Mouse (Mus musculus): ENCODE results near the gene Gm21304. TPM values are rescaled to one million over a fixed set of nuclear protein-coding genes. Genes with fewer than 3 reads are reported as not detected.
"Not testable (repeated sequence)": the region's sequence is repeated elsewhere in the genome, so short reads cannot be mapped to it uniquely, and the experiment has no call there.

Gene Gm21304
- polyA plus RNA-seq (2015; fragmentation: Nextera tagmentation; extraction: Ambion mirVana): not detected in 2 replicates

DNA sequence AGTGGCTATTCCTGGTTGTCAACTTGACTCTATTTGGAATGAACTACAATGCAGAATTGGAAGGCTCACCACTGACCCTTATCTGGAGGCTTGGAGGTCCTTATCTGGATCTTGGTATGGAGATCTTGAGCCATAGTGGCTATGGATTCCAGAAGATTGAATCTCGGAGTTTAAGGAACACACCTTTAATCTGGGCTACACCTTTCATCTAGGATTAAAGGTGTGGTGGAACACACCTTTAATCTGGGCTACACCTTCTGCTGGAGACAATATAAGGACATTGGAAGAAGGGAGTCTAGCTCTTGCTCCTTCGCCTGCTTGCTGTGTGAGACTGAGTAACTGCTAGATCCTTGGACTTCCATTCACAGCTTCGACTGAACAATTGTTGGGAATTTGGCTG, at the start of gene Gm21304:
TSS of gene Gm21304 (plus strand) at position 301 of the 400 bp plus-strand sequence.
- DNase-seq (ENCODE audit: low spot score): not testable (repeated sequence)

GRCm38 (mm10) chr10:104142687-104143086, 25.6 kb upstream of the Gm21304 start, which contains the start of gene Gm21293:
Gene Gm21293 (plus strand): TSS chr10:104142987.
- not testable (repeated sequence) for DNase-seq (ENCODE audit: low spot score)

GRCm38 (mm10) chr10:104151197-104151596, 17.1 kb upstream of the Gm21304 start, which contains the start of gene Gm6763:
Gene Gm6763 (plus strand): TSS chr10:104151497.
- not testable (repeated sequence) for DNase-seq (ENCODE audit: low spot score)

DNA sequence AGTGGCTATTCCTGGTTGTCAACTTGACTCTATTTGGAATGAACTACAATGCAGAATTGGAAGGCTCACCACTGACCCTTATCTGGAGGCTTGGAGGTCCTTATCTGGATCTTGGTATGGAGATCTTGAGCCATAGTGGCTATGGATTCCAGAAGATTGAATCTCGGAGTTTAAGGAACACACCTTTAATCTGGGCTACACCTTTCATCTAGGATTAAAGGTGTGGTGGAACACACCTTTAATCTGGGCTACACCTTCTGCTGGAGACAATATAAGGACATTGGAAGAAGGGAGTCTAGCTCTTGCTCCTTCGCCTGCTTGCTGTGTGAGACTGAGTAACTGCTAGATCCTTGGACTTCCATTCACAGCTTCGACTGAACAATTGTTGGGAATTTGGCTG, 8.6 kb upstream of the Gm21304 start, which contains the start of gene Gm8764:
TSS of gene Gm8764 (plus strand) at position 301 of the 400 bp plus-strand sequence.
- DNase-seq (ENCODE audit: low spot score): not testable (repeated sequence)

GRCm38 (mm10) chr10:104176724-104177123, 8.4 kb downstream of the Gm21304 start, which contains the start of gene Gm21312:
Gene Gm21312 (plus strand): TSS chr10:104177024.
- DNase-seq (ENCODE audit: low spot score): not testable (repeated sequence)

DNA sequence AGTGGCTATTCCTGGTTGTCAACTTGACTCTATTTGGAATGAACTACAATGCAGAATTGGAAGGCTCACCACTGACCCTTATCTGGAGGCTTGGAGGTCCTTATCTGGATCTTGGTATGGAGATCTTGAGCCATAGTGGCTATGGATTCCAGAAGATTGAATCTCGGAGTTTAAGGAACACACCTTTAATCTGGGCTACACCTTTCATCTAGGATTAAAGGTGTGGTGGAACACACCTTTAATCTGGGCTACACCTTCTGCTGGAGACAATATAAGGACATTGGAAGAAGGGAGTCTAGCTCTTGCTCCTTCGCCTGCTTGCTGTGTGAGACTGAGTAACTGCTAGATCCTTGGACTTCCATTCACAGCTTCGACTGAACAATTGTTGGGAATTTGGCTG, 16.9 kb downstream of the Gm21304 start, which contains the start of gene Gm20765:
TSS of gene Gm20765 (plus strand) at position 301 of the 400 bp plus-strand sequence.
- DNase-seq (ENCODE audit: low spot score): not testable (repeated sequence)

DNA sequence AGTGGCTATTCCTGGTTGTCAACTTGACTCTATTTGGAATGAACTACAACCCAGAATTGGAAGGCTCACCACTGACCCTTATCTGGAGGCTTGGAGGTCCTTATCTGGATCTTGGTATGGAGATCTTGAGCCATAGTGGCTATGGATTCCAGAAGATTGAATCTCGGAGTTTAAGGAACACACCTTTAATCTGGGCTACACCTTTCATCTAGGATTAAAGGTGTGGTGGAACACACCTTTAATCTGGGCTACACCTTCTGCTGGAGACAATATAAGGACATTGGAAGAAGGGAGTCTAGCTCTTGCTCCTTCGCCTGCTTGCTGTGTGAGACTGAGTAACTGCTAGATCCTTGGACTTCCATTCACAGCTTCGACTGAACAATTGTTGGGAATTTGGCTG, 25.4 kb downstream of the Gm21304 start, which contains the start of gene Gm4340:
TSS of gene Gm4340 (plus strand) at position 301 of the 400 bp plus-strand sequence.
- DNase-seq (ENCODE audit: low spot score): not testable (repeated sequence)

DNA sequence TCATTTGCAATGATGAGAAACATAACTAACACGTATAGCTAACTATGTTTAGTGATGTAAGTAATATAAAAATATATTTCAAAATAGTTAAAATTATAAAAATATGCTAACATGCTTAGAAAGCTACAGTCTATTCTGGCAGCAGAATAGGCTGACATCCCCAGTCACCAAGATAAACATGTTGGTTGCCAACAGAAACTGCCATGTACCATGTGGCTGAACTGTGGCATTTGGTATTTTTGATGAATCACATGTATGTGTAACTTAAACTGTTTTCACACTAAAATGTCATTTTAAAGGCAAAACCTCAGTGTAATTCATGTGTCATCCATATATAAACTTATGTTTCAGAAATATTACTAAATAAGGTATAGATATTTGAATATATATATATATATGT, 41.3 kb downstream of the Gm21304 start:
- DNase-seq (ENCODE audit: low spot score): no peak

DNA sequence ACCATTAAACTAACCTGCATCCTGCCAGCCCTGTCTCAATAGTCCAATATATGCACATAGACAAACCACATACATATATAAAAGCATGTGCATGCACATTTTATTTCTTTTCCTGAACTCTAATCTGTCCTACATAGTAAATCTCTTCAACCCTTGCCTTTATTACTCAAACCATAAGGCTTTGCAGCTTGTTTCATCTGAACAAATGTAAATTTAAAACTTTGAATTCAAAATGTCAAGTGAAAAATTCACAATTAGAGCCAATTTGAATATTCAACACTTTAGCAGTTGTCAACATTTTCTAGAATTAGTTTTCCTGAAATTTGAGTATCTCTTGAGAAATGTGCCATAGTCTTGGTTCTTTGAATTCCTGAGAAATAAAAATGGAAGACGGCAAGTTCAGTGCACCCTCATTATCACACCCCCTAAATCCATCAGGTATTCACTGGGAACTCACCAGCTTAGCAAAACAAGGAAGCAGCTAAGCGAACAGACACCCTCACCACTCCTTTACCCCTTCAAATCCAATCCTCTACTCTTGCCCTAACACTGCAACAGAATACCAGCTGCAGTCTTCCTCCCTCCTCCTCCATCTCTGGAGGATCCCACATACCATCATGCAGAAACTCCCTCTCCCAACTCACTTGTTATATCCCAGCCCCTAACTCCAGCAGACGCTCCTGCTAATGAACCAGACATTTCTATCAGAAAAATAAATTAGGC, 42.1 kb downstream of the Gm21304 start:
- no peak for DNase-seq (ENCODE audit: low spot score)

DNA sequence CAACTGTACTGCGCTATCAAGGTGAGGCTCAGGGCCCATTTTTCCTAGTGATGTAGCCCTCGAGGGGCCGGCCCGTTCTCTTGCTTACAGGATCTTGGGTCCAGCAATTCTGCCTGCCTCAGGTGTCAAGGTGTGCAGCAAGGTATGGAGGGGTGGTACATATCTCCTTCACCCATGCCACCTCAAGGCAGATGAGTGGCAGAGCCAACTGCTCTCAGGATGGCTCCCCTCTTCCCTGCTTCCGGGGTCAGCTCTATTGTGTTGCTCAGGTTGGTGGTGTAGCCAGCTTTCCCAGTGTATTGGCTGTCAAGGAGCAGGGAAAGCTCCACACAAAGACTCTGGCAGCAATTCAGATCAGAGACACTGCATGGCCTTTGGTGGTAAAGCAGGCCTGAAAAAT, 46.2 kb downstream of the Gm21304 start:
- DNase-seq (ENCODE audit: low spot score): no peak

Other genes with a start within 250 kb of the Gm21304 start
- gene Gm21293, start 25.5 kb upstream of the Gm21304 start, polyA plus RNA-seq (2015; fragmentation: Nextera tagmentation; extraction: Ambion mirVana): not detected in 2 replicates
- gene Gm6763, start 17.0 kb upstream of the Gm21304 start, polyA plus RNA-seq (2015; fragmentation: Nextera tagmentation; extraction: Ambion mirVana): not detected in 2 replicates
- not detected in 2 replicates for gene Gm8764, start 8.5 kb upstream of the Gm21304 start, polyA plus RNA-seq (2015; fragmentation: Nextera tagmentation; extraction: Ambion mirVana)
- not detected in 2 replicates for gene Gm21312, start 8.5 kb downstream of the Gm21304 start, polyA plus RNA-seq (2015; fragmentation: Nextera tagmentation; extraction: Ambion mirVana)
- not detected in 2 replicates for gene Gm20765, start 17.0 kb downstream of the Gm21304 start, polyA plus RNA-seq (2015; fragmentation: Nextera tagmentation; extraction: Ambion mirVana)
- not detected in 2 replicates for gene Gm4340, start 25.5 kb downstream of the Gm21304 start, polyA plus RNA-seq (2015; fragmentation: Nextera tagmentation; extraction: Ambion mirVana)